Mouse (Mus musculus): ENCODE measurements around the gene Olfr524. TPM values are rescaled to one million over a fixed set of nuclear protein-coding genes. Genes with fewer than 3 reads are reported as not detected.

Gene Olfr524
- polyA plus RNA-seq, 1 experiment: not detected

GRCm38 (mm10) chr7:140188391-140189328, 17.1 kb downstream of the Olfr524 start:
- Histone ChIP-seq H3K36me3 (ENCODE audit: control insufficient read depth) (no peaks in the 10 kb centered on the region), H3K4me1 (ENCODE audit: control insufficient read depth) (peaks cover 2% of the 10 kb centered on the region), H3K4me3 (replicated peaks) (no peak overlapping the region), H3K27me3 (ENCODE audit: control insufficient read depth) (no peaks in the 10 kb centered on the region), H3K9me3 (ENCODE audit: control insufficient read depth, low read length) (no peaks in the 10 kb centered on the region)
- no peak for TF ChIP-seq GATA1 (IDR thresholded peaks at IDR 0.05; ENCODE audit: low read length)
- no peak for TF ChIP-seq TAL1 (IDR thresholded peaks at IDR 0.05; ENCODE audit: low read length)

DNA sequence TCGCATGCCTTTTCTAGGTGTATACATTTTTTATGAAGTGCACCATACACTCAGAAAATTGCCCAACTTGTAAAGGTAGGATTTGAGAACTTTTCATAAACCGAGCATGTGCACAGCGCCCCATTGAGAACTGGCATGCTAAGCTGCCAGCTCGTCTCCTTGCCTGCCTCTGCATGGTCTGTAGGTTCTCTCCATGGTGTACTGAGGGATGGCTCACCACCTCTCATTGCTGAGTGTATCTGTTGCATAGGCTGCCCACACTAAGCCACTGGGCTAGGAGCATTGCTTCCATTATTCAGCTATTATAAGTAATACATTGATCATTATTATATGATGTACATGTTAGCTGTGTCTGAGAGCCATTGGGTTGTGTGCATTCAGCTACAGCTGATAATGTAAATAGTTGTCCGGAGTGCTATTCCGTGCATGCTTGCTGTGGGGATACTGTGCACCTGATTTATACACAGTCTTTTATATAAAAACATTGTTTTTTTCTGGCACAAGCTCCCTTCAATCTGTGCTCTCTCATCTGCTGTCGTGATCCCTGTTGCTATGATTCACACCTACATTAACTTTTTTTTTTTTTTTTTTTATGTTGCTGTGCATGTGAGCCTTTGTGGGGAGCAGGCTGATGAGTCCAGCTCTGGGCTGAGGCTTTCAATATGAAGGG, 17.9 kb downstream of the Olfr524 start:
- no peak for TF ChIP-seq TAL1 (IDR thresholded peaks at IDR 0.05; ENCODE audit: low read length)
- no peak for TF ChIP-seq GATA1 (IDR thresholded peaks at IDR 0.05; ENCODE audit: low read length)
- H3K4me1 ChIP-seq (ENCODE audit: control insufficient read depth): peaks cover 2% of the 10 kb centered on the region
- H3K27me3 ChIP-seq (ENCODE audit: control insufficient read depth): no peaks in the 10 kb centered on the region
- no peak overlapping the region for H3K4me3 ChIP-seq (replicated peaks)
- no peaks in the 10 kb centered on the region for H3K36me3 ChIP-seq (ENCODE audit: control insufficient read depth)
- no peaks in the 10 kb centered on the region for H3K9me3 ChIP-seq (ENCODE audit: control insufficient read depth, low read length)

GRCm38 (mm10) chr7:140186646-140187620, 18.8 kb downstream of the Olfr524 start:
- no peak for TF ChIP-seq TAL1 (IDR thresholded peaks at IDR 0.05; ENCODE audit: low read length)
- no peak for TF ChIP-seq GATA1 (IDR thresholded peaks at IDR 0.05; ENCODE audit: low read length)
- Histone ChIP-seq H3K9me3 (ENCODE audit: control insufficient read depth, low read length) (no peaks in the 10 kb centered on the region), H3K36me3 (ENCODE audit: control insufficient read depth) (no peaks in the 10 kb centered on the region), H3K4me3 (replicated peaks) (no peak overlapping the region), H3K4me1 (ENCODE audit: control insufficient read depth) (peaks cover 2% of the 10 kb centered on the region), H3K27me3 (ENCODE audit: control insufficient read depth) (no peaks in the 10 kb centered on the region)

DNA sequence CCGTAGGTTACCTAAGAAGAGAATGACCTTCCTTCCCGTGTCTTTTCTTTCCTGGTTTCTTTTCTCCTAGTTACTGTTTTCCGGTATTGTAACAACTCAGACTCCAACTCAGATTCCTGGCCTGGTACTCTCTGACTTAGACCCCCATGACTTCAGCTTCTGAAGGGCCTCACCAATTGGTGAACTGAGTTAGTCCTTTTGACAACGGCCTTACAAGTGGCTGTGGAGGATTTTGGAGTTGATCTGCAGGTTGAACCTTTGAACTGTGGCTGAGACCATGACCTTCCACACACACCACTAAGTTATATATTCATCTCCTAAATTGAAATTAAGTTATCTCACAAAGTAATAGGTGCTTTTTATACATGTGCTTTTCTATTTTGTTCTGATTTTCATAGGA, 21.6 kb downstream of the Olfr524 start:
- Histone ChIP-seq H3K36me3 (ENCODE audit: control insufficient read depth) (no peaks in the 10 kb centered on the region), H3K4me1 (ENCODE audit: control insufficient read depth) (peaks cover 2% of the 10 kb centered on the region), H3K27me3 (ENCODE audit: control insufficient read depth) (no peaks in the 10 kb centered on the region), H3K9me3 (ENCODE audit: control insufficient read depth, low read length) (no peaks in the 10 kb centered on the region), H3K4me3 (replicated peaks) (no peak overlapping the region)
- no peak for TF ChIP-seq TAL1 (IDR thresholded peaks at IDR 0.05; ENCODE audit: low read length)
- no peak for TF ChIP-seq GATA1 (IDR thresholded peaks at IDR 0.05; ENCODE audit: low read length)

- Histone ChIP-seq H3K27me3 (ENCODE audit: control insufficient read depth) (no peaks in the 10 kb centered on the region), H3K4me1 (ENCODE audit: control insufficient read depth) (no peaks in the 10 kb centered on the region), H3K4me3 (replicated peaks) (no peak overlapping the region), H3K36me3 (ENCODE audit: control insufficient read depth) (no peaks in the 10 kb centered on the region), H3K9me3 (ENCODE audit: control insufficient read depth, low read length) (no peaks in the 10 kb centered on the region)
- TF ChIP-seq TAL1 (IDR thresholded peaks at IDR 0.05; ENCODE audit: low read length) (no peak), GATA1 (IDR thresholded peaks at IDR 0.05; ENCODE audit: low read length) (no peak)
Measured at GRCm38 (mm10) chr7:140180692-140181091, 25.1 kb downstream of the Olfr524 start.

GRCm38 (mm10) chr7:140179176-140179575, 26.6 kb downstream of the Olfr524 start:
- Histone ChIP-seq H3K27me3 (ENCODE audit: control insufficient read depth) (no peaks in the 10 kb centered on the region), H3K4me1 (ENCODE audit: control insufficient read depth) (no peaks in the 10 kb centered on the region), H3K9me3 (ENCODE audit: control insufficient read depth, low read length) (no peaks in the 10 kb centered on the region), H3K4me3 (replicated peaks) (no peak overlapping the region), H3K36me3 (ENCODE audit: control insufficient read depth) (no peaks in the 10 kb centered on the region)
- no peak for TF ChIP-seq GATA1 (IDR thresholded peaks at IDR 0.05; ENCODE audit: low read length)
- TF ChIP-seq TAL1 (IDR thresholded peaks at IDR 0.05; ENCODE audit: low read length): no peak

GRCm38 (mm10) chr7:140172936-140173335, 32.8 kb downstream of the Olfr524 start, which contains the start of gene Olfr523:
Gene Olfr523, plus strand, starts transcription at chr7:140173217.
- no peak within 1 kb of the TSS for H3K4me3 ChIP-seq (replicated peaks)
- H3K4me1 ChIP-seq (ENCODE audit: control insufficient read depth): no peaks in the 10 kb centered on the region
- TF ChIP-seq TAL1 (IDR thresholded peaks at IDR 0.05; ENCODE audit: low read length) (no peak), GATA1 (IDR thresholded peaks at IDR 0.05; ENCODE audit: low read length) (no peak)
- H3K27me3 ChIP-seq (ENCODE audit: control insufficient read depth): no peaks in the 10 kb centered on the region
- no peaks in the 10 kb centered on the region for H3K36me3 ChIP-seq (ENCODE audit: control insufficient read depth)
- H3K9me3 ChIP-seq (ENCODE audit: control insufficient read depth, low read length): no peaks in the 10 kb centered on the region

GRCm38 (mm10) chr7:140170863-140171262, 34.9 kb downstream of the Olfr524 start:
- Histone ChIP-seq H3K4me3 (replicated peaks) (no peak overlapping the region), H3K27me3 (ENCODE audit: control insufficient read depth) (no peaks in the 10 kb centered on the region), H3K36me3 (ENCODE audit: control insufficient read depth) (no peaks in the 10 kb centered on the region), H3K4me1 (ENCODE audit: control insufficient read depth) (no peaks in the 10 kb centered on the region), H3K9me3 (ENCODE audit: control insufficient read depth, low read length) (no peaks in the 10 kb centered on the region)
- TF ChIP-seq GATA1 (IDR thresholded peaks at IDR 0.05; ENCODE audit: low read length) (no peak), TAL1 (IDR thresholded peaks at IDR 0.05; ENCODE audit: low read length) (no peak)
